Mouse (Mus musculus) spleen, postnatal 10 days (tissue): ENCODE data around the gene Acads.
"Not testable (repeated sequence)": the region's sequence is repeated elsewhere in the genome, so short reads cannot be mapped to it uniquely, and the experiment has no call there.

Experiments
- DNase-seq, 2 experiments: peaks; one replicate each; pipeline ENCODE4 v3.0.0; 2021 to 2022; ENCODE audit warnings: low spot score in 2 of 2

The Acads gene

GRCm38 (mm10) chr5:115149675-115150459 lies 30.7 kb upstream of the Acads start:
- no peak for DNase-seq

DNA sequence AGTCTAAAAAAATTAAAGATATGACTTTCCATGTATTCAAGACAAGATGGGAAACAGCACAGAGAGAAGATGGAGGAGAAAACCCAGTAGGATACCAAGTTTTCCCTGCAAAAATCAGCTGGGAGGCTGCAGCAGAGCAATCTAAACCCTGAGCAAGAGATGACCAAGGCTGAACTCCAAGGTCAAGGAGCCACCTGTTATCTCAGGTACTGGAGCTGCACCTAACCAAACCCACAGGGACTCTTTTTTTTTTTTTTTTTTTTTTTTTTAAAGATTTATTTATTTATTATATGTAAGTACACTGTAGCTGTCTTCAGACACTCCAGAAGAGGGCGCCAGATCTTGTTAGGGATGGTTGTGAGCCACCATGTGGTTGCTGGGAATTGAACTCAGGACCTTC lies 29.7 kb upstream of the Acads start:
- not testable (repeated sequence) for DNase-seq

DNA sequence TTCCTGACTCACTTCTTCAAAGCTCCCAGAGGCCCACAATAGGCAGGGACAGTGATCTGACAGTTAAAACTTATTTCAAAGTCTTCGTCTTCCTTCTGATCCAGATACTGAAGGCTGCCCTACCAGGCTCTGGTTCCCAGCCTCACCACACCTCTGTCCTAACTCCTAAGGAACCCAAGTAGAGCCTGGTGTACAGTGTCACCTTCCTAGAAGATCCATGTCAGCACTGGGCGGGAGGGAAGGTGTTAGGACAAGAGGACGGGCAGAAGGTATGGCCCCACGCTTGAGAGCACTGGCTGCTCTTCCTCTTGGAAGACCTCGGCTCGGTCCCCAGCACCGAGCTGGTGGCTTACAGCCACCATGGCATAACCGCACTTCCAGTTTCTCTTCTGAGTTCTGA lies 29.2 kb upstream of the Acads start:
- no peak for DNase-seq

GRCm38 (mm10) chr5:115147388-115147787 lies 28.2 kb upstream of the Acads start:
- DNase-seq, result no peak

- DNase-seq, result no peak
These were observed 27.6 kb upstream of the Acads start for GRCm38 (mm10) chr5:115146747-115147130.

DNA sequence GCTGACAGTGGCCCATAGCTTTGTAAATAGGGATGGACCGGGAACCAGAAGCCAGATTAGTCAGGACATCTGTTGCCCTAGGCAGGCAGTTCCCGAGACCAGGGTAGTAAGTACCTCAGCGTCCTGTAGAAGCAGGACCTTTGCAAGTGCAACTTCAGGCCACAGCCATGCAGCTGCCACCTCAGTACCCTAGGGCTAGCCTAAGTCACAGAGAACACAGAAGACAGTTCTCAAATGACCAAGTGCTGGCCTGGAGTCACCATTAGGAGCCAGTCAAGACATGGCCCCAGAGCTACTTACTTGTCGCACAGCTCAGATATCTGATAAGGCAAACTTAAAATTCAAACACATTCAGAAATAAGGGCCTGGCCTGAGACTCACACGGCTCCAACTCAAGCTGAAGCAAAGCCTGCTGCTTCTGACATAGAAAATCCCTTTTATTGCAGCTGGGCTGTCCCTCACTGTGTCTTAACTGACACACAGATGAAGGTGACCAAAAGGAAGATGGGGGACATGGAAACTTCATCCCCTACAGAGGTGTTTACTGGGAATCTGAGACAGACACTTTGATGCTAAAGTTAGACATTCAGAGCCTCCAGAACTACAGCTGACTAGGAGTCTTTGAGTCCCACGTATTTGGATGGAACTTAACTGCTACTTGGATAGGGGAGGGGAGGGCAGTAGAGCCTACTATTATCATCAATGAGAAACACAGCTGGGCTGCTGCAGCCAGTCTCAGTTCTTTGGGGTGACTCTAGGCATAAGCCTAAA lies 27.0 kb upstream of the Acads start:
- DNase-seq, result no peak

- DNase-seq, result no peak
These were observed 26.3 kb upstream of the Acads start for GRCm38 (mm10) chr5:115145253-115145968.

GRCm38 (mm10) chr5:115144471-115144870 lies 25.3 kb upstream of the Acads start:
- DNase-seq, result no peak

GRCm38 (mm10) chr5:115143552-115143951 lies 24.4 kb upstream of the Acads start:
- no peak for DNase-seq

GRCm38 (mm10) chr5:115142166-115142697 lies 23.1 kb upstream of the Acads start:
- DNase-seq, result no peak

DNA sequence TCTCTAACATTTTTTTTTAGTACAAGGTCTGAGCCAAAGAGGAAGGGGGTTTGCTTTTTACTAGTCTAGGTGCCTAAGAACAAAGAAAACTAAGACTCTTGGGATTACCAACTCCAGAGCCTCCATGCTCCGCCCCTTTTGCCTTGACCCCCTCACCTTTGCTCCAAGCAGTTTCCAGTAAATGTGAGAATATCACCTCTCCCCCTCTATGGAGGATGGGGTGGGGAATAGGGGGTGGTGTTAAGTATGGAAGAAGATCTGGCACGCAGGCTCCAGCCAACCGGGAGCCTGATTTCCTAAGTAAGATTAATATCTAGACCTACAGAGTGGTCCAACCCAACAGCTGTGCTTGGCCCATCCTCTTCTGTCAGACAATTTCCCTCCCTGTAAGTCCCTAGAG lies 21.6 kb upstream of the Acads start:
- DNase-seq, result no peak

- no peak for DNase-seq
These were observed 20.0 kb upstream of the Acads start for GRCm38 (mm10) chr5:115139124-115139523.

- peak; percentile 91 to 93 for DNase-seq
These were observed 15.4 kb upstream of the Acads start, which contains the start of gene Unc119b for GRCm38 (mm10) chr5:115134234-115135165. Gene Unc119b, minus strand, starts transcription at chr5:115134975.

DNA sequence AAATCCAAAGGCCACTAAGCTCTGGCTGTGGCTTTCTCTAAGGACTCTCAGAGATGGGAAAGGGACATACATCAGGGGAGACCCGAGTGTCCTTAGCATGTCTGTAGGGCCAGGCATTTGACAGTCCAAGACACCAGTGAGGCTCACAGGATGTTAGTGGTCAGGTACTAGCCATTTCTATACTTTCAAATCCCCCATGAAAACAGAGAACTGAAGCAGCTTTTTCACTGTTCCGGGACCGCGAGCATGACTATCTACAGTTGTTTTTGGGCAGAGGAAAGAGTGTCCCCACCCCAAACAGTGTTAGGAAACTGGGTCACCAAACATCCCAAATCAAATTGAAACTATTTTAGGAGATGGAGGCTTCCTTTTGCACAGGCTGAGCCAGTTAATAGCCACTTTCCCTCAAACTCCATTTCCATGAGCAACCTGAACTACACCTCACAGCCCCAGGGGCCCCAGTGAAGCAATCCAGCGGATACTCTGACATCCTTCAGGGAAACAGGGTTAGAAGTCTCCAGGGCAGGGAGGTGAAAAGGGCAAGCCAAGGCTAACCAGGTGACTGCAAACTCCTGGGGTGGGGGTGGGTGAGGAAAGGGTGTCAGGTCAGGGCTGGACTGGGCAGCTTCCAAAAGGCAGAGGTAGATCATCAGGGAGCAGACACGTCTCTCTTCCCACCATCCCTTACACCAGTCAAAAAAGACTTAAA lies 14.4 kb upstream of the Acads start:
- no peak for DNase-seq

- no peak for DNase-seq
These were observed 13.3 kb upstream of the Acads start for GRCm38 (mm10) chr5:115132465-115132864.

DNA sequence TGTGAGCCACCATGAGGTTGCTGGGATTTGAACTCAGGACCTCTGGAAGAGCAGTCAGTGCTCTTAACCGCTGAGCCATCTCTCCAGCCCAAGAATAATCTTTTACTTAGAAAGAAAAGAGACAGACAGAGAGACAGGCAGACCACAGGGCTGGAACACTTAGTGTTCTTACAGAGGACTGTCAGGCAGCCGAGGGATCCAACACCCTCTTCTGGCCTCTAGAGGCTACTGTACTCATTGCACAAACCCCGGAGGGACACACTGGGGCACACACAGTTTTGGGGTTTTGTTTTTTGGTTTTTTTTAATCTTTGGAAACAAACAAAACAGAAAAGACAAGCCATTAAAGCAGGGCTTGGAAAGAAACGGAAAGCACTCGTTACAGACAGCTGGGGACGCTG lies 10.2 kb upstream of the Acads start:
- no peak for DNase-seq

GRCm38 (mm10) chr5:115127421-115128179 lies 8.5 kb upstream of the Acads start:
- no peak for DNase-seq

- DNase-seq, result no peak
These were observed 7.6 kb upstream of the Acads start for GRCm38 (mm10) chr5:115126578-115127312.
